Mouse (Mus musculus) cerebellum, adult 2 months (tissue): ENCODE results near the gene Stil. TPM values are rescaled to one million over a fixed set of nuclear protein-coding genes. Genes with fewer than 3 reads are reported as not detected.
A peak's percentile ranks its signal among the peaks of the same experiment; 100 is the strongest.

Experiments used
- DNase-seq, 2 experiments: peaks; one replicate each; pipeline ENCODE4 v3.0.0; 2021
- H3K27ac ChIP-seq: fragments of 200-500 bp; 2 replicates; pipeline ENCODE4 v1.5.1; 2012; ENCODE audit warnings: low read length, control low read depth, inconsistent platforms; ENCODE audit not compliant: insufficient read depth
- H3K27me3 ChIP-seq: fragments of 200-500 bp; 2 replicates; pipeline ENCODE4 v1.6.1; 2012; ENCODE audit warnings: inconsistent platforms, mild to moderate bottlenecking, low read length, moderate library complexity; ENCODE audit not compliant: control insufficient read depth, insufficient read depth
- H3K4me1 ChIP-seq: fragments of 200-500 bp; 2 replicates; pipeline ENCODE4 v1.6.1; 2011; ENCODE audit warnings: low read length; ENCODE audit not compliant: control insufficient read depth, insufficient read depth
- H3K4me3 ChIP-seq: fragments of 200-500 bp; replicated peaks from 2 replicates; pipeline ENCODE3; 2011; ENCODE audit warnings: mild to moderate bottlenecking, low read depth, low read length, control low read depth; ENCODE audit not compliant: insufficient read depth
- CTCF ChIP-seq: fragments of 200-500 bp; IDR thresholded peaks from 2 replicates; pipeline ENCODE4 v1.5.1; 2011; ENCODE audit warnings: low read depth, mild to moderate bottlenecking, control low read depth, low read length, moderate library complexity, borderline replicate concordance; ENCODE audit not compliant: insufficient read depth
- POLR2A ChIP-seq: fragments of 200-500 bp; IDR thresholded peaks from 2 replicates; pipeline ENCODE4 v1.6.1; 2011; ENCODE audit warnings: low read length, control low read depth, borderline replicate concordance; ENCODE audit not compliant: insufficient read depth
- WGBS: fragments of 180-500 bp; shearing (Covaris S2); methylation state at CpG from one replicate; pipeline ENCODE4 v1.1.7; 2018; 5-methylcytosine and 5-hydroxymethylcytosine counted together
- polyA plus RNA-seq: library from polyadenylated mRNA; depleted of rRNA; stranded (reverse); fragments of >200 nt; gene quantifications from 2 replicates; pipeline ENCODE4 v1.2.3, GENCODE M21; 2012

Stil gene
- polyA plus RNA-seq, 1 experiment = 1.3 TPM

DNA sequence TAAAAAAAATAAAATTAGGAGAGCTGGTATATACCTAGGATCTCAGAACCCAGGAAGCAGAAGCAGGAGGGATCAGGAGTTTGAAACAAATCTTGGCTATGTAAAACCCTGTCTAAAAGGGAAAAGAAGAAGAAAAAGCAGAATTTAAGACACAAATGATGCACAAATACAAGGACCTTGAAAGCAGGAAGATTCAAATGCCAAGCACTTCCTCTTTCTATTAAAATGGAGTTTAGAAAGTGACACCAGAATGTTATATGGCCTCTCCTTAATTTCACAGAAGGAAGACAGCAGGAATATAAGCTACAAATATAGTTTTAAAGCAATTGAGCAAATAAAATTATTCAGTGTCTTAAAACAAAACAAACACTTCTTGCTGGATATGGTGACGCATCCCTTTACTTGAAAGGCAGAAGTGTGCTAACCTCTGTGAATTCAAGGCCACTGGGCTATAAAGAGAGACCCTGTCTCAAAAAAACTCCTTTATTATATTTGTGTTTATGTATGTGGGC, 26.7 kb upstream of the Stil start:
- Histone ChIP-seq H3K4me3 (no peak overlapping the region), H3K4me1 (no peaks in the 10 kb centered on the region), H3K27me3 (no peaks in the 10 kb centered on the region), H3K27ac (no peak overlapping the region)
- TF ChIP-seq POLR2A (no peak), CTCF (no peak)
- DNase-seq = no peak
- 96% methylated on average over 1 of the region's 1 CpGs for WGBS

GRCm38 (mm10) chr4:114982619-114983018, 17.3 kb upstream of the Stil start:
- Histone ChIP-seq H3K4me3 (no peak overlapping the region), H3K27me3 (no peaks in the 10 kb centered on the region), H3K4me1 (no peaks in the 10 kb centered on the region), H3K27ac (no peak overlapping the region)
- no peak for DNase-seq
- TF ChIP-seq POLR2A (no peak), CTCF (no peak)
- 88% methylated on average over 1 of the region's 1 CpGs for WGBS

DNA sequence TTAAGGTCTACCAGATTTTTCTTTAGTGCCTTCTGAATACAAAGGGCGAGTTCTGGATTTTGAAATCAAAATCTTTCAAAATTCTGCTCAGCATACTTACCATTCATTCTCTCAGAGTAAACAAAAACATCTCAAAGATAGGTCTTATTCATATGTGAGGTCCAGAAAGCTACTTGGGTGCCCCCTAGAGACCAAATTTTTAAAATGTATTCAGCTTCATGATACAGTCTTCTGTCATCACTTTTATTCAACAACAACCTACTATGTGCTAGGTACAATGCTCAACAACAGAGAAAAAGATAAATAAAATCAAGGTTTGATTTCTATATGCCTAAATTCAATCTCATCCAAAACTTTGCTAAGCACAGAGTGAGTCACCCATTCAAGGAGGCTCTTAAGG, 16.9 kb upstream of the Stil start:
- H3K4me1 ChIP-seq = no peaks in the 10 kb centered on the region
- no peak for DNase-seq
- H3K27ac ChIP-seq = no peak overlapping the region
- no peak overlapping the region for H3K4me3 ChIP-seq
- 85% methylated on average over 1 of the region's 1 CpGs for WGBS
- H3K27me3 ChIP-seq = no peaks in the 10 kb centered on the region
- TF ChIP-seq POLR2A = no peak
- no peak for TF ChIP-seq CTCF

DNA sequence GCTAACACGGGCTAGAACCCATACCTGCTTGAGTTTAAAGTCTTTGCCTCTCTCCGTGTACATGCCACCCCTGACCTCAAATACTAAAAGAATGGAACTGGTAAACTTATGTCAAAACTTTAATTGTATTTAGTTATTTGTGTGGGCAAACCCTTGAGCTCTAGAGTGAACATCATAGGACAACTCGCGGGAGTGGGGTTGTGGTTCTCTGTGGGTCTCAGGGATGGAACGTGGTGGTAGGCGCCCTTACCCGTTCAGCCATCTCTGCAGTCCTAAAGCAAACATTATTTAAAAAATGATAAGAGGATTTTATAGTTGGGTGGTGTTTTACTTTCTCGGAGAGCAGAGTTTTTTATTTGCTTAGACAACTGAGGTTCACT, 13.8 kb upstream of the Stil start:
- Histone ChIP-seq H3K27me3 (no peaks in the 10 kb centered on the region), H3K4me1 (no peaks in the 10 kb centered on the region), H3K4me3 (peak overlapping the region; percentile 74), H3K27ac (peak overlapping the region; percentile 98)
- DNase-seq = no peak
- TF ChIP-seq CTCF (no peak), POLR2A (no peak)
- 2% methylated on average over 8 of the region's 8 CpGs for WGBS

DNA sequence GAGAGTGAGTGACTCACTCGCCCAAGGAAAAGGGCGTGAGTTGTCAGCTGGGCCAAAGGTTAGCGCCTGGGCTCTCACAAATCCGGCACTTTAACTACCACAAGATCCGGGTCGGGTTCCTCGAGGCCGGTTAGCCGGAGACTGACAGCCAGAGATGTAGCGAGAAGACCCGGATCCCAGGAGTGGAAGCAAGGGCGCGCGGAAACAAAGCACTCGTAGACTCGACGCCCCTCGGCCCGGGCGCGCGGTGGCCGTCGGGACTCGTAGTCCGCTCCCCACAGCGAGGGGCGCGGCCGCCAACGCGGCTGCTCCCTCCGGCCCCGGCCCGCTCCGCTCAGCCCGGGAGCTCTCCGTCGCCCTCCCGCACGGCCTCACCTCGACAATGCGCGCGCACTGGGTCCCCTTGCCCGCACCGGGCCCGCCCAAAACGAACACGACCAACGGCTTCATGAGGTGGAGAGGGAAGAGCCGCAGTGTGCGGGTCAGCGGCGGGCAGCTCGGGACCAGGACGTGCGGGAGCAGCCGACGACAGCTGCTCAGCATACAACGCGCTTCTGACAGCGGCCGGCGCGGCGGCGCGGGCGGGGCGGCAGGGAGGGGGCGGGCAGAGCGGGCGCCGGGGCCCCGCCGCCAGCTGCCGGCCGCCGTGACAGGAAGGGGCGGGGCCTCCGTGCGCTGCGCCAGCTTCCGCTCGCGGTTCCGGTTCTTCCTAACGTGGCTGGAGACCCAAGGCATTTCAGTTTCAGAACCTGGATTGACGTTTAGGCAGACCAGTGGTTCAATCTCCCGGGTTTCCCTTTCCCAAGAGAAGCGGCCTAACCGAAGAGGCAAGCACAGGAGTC, 13.1 kb upstream of the Stil start, which contains the start of gene Cmpk1:
TSS of gene Cmpk1 (minus strand) at position 651 of the 842 bp plus-strand sequence.
- H3K27ac ChIP-seq = peak within 1 kb of the TSS; percentile 98
- WGBS = under 1% methylated on average over 93 of the region's 93 CpGs
- H3K4me3 ChIP-seq = peak within 1 kb of the TSS; percentile 74
- TF ChIP-seq CTCF (no peak), POLR2A (peak; percentile 80; the same call in 1 of the 2 replicates)
- H3K27me3 ChIP-seq = no peaks in the 10 kb centered on the region
- peak; percentile 86 to 88 for DNase-seq
- no peaks in the 10 kb centered on the region for H3K4me1 ChIP-seq

DNA sequence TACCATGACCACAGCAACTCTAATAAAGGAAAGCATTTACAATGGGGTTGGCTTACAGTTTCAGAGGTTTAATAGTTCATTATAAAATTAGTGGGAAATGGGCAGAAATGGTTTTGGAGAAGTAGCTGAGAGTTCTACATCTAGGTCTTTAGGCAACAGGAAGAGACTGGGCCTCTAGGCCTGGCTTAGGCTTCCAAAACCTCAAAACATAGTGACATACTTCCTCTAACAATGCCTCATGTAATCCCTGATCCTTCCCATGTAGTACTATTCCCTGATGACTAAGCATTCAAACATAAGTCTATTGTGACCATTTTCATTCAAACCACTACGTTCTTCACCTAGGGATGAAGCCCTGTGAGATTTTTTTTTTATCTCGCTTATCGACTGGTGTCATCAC, 5.7 kb upstream of the Stil start:
- 88% methylated on average over 3 of the region's 3 CpGs for WGBS
- no peak overlapping the region for H3K4me3 ChIP-seq
- H3K27me3 ChIP-seq = no peaks in the 10 kb centered on the region
- no peak for DNase-seq
- H3K4me1 ChIP-seq = no peaks in the 10 kb centered on the region
- no peak overlapping the region for H3K27ac ChIP-seq
- TF ChIP-seq CTCF (no peak), POLR2A (no peak)

DNA sequence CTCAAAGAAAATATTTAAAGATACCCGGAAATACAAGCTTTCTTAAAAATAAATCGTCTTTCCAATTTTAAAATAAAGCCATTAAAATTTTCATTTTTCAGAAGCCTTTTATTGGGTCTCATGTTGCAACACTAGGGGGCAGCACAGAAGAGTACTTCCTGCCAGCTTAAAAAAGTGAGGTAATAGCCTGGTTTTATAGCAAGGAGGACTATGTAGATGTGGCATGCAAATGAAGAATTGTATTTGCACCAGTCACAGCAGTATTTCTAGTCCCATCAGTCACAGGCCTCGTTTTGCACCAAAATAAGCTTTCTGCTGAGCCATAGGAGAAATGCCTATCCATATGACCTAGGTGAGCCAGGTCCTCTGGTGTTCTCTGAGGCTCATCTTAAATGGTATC, 2.9 kb upstream of the Stil start:
- no peak for TF ChIP-seq POLR2A
- H3K4me1 ChIP-seq = no peaks in the 10 kb centered on the region
- peak in 1 of 2 experiments; percentile 21 for DNase-seq
- H3K27me3 ChIP-seq = no peaks in the 10 kb centered on the region
- 45% methylated on average over 3 of the region's 3 CpGs for WGBS
- H3K4me3 ChIP-seq = no peak overlapping the region
- no peak overlapping the region for H3K27ac ChIP-seq

DNA sequence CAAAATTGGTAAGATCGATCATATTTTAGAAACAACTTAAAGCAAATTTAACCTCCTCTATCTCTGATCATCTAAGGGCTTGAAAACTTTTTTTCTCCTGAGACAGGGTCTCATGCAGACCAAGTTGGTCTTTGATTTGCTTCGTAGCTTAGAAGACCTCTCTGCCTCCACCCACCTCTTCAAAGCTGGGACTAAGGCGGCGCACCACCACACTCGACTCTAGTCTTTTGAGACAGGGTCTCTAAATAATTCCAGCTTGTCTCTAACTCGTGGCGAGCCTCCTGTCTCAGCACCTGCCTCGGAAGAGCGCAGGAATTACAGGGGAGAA, 550 bp upstream of the Stil start:
- H3K4me1 ChIP-seq = no peaks in the 10 kb centered on the region
- H3K4me3 ChIP-seq = peak overlapping the region; percentile 90
- WGBS = 8% methylated on average over 9 of the region's 9 CpGs
- no peaks in the 10 kb centered on the region for H3K27me3 ChIP-seq
- no peak for DNase-seq
- no peak for TF ChIP-seq POLR2A
- no peak for TF ChIP-seq CTCF
- peak overlapping the region; percentile 80 for H3K27ac ChIP-seq

- H3K4me3 ChIP-seq = peak overlapping the region; percentile 59
- H3K27ac ChIP-seq = no peak overlapping the region
- TF ChIP-seq POLR2A = no peak
- TF ChIP-seq CTCF = no peak
- under 1% methylated on average over 8 of the region's 8 CpGs for WGBS
- no peaks in the 10 kb centered on the region for H3K27me3 ChIP-seq
- peak in 1 of 2 experiments; percentile 5 for DNase-seq
- no peaks in the 10 kb centered on the region for H3K4me1 ChIP-seq
Observed at GRCm38 (mm10) chr4:115000429-115000795, 453 bp downstream of the Stil start.
